Mouse (Mus musculus): Measurements from ENCODE around the gene Samd4b. TPM values are rescaled to one million over a fixed set of nuclear protein-coding genes. Genes with fewer than 3 reads are reported as not detected.

Samd4b gene
- polyA plus RNA-seq, 1 experiment from 2014 or later, result 30.5 TPM

DNA sequence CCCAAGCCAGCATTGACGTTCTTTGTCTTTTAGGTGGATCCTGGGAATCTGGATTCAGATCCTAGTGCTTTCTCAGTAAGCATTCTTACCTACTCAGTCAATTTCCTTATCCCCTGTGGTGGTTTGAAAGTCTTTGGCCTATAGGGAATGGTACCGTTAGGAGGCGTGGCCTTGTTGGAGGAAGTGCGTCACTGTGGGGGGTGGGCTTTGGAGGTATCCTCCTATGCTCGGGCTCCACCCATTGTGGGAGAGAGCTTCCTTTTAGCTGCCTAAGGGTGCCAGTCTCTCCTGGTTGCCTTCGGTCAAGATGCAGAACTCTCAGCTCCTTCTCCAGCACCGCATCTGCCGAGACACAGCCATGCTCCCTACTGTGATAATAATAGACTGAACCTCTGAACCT is 105.6 kb downstream of the Samd4b start:
- no peaks in the 10 kb centered on the region for H3K36me3 ChIP-seq
- H3K4me2 ChIP-seq, result no peak overlapping the region
- H3K9me3 ChIP-seq, result no peaks in the 10 kb centered on the region
- ATAC-seq (ENCODE audit: insufficient number of reproducible peaks, insufficient read depth, low FRiP score, low TSS enrichment, low read depth), result no peak
- H3K9ac ChIP-seq (replicated peaks), result no peak overlapping the region
- no peak overlapping the region for H3K4me3 ChIP-seq (replicated peaks)
- H3K4me1 ChIP-seq (replicated peaks), result peaks cover 5% of the 10 kb centered on the region
- peaks cover 24% of the 10 kb centered on the region for H3K27me3 ChIP-seq
- WGBS, result 86% methylated on average over 8 of the region's 8 CpGs
- no peak overlapping the region for H3K27ac ChIP-seq

DNA sequence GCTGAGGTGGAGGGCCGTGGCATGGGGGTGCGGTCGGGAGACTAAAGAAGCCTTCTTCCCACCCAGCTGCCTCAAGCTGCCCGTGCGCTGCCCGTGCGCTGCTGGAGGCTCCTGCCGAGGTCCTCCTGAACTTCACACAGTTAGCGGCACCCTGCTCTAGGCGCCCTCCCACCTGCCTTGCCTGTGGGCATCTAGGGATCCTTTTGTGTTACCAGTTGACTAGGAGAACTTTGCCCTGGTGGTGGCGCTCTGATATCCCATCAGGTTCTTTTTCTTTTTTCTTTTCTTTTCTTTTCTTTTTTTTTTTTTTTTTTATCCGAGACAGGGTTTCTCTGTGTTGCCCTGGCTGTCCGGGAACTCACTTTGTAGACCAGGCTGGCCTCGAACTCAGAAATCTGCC is 107.0 kb downstream of the Samd4b start:
- 23% methylated on average over 14 of the region's 14 CpGs for WGBS
- ATAC-seq (ENCODE audit: insufficient number of reproducible peaks, insufficient read depth, low FRiP score, low TSS enrichment, low read depth), result no peak
- Histone ChIP-seq H3K36me3 (no peaks in the 10 kb centered on the region), H3K9me3 (no peaks in the 10 kb centered on the region), H3K27ac (no peak overlapping the region), H3K4me1 (replicated peaks) (peaks cover 5% of the 10 kb centered on the region), H3K4me3 (replicated peaks) (no peak overlapping the region), H3K4me2 (peak overlapping the region; percentile 27), H3K9ac (replicated peaks) (no peak overlapping the region; the same call in 1 of the 2 replicates), H3K27me3 (peaks cover 33% of the 10 kb centered on the region)

DNA sequence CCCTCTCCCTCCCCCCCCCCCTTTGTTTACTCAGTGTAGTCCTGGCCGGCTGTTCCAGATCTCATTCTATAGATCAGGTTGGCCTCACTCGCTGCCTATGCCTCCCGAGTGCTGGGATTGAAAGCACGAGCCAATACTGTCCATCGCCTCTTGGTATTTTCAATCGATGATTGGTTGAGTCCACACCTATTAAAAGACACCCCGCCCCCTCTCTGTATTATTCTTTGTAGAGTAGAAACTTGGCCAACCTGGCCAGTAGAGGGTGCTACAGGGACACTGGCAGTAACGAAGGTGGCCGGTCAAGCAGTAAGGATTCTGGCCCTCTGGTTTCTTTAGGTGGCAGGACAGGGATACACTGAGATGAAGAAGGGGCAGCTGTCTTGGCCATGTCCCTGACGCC is 107.5 kb downstream of the Samd4b start:
- Histone ChIP-seq H3K36me3 (no peaks in the 10 kb centered on the region), H3K27me3 (peaks cover 33% of the 10 kb centered on the region), H3K9me3 (no peaks in the 10 kb centered on the region), H3K27ac (no peak overlapping the region), H3K4me2 (peak overlapping the region; percentile 27), H3K4me3 (replicated peaks) (no peak overlapping the region), H3K4me1 (replicated peaks) (peaks cover 5% of the 10 kb centered on the region), H3K9ac (replicated peaks) (no peak overlapping the region; the same call in 1 of the 2 replicates)
- ATAC-seq (ENCODE audit: insufficient number of reproducible peaks, insufficient read depth, low FRiP score, low TSS enrichment, low read depth), result no peak
- WGBS, result 3% methylated on average over 10 of the region's 10 CpGs

DNA sequence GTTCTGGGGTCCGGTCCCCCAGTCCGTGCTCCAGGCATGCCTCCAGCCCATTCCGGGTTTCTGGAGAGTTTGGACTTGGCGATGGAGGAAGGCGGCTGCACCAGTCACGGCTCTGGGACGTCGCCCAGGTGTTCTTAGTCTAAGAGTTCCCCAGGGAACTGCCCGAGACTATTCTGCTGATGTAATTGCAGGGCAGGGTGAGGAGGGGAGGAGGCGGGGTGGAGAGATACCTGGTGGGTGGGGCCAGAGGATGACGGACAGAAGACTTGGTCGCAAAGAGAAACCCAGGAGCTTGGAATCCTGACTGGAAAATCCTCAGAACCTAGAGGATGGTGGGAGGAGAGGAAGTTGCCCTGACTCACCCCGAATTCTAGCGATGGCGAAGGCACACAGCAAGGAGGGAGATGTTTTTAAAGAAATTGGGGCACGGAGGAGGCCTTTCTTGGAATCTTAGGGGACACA is 109.9 kb downstream of the Samd4b start:
- Histone ChIP-seq H3K4me2 (peak overlapping the region; percentile 59), H3K27me3 (peaks cover 33% of the 10 kb centered on the region), H3K36me3 (no peaks in the 10 kb centered on the region), H3K27ac (no peak overlapping the region), H3K4me1 (replicated peaks) (peaks cover 5% of the 10 kb centered on the region), H3K4me3 (replicated peaks) (peak overlapping the region; percentile 24), H3K9me3 (no peaks in the 10 kb centered on the region), H3K9ac (replicated peaks) (no peak overlapping the region; the same call in 1 of the 2 replicates)
- no peak for ATAC-seq (ENCODE audit: insufficient number of reproducible peaks, insufficient read depth, low FRiP score, low TSS enrichment, low read depth)
- WGBS, result 7% methylated on average over 16 of the region's 16 CpGs

DNA sequence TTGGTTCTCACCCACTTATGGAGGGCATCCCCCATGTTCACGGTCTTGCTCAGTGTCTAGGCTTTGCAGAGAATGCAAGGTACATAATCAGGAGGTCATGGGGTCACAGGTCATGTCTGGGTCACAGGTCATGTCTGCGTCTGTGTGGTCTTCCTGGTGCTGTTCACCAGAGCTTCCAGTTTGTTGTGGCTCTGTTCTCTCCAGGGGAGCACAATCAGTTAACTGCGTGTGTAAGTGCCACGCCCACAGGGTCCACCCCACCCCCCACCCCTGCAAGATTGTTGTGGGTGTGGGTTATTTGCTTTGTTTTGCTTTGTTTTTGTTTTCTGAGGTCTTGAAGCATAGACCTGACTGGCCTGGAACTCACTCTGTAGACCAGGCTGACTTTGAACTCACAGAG is 113.8 kb downstream of the Samd4b start:
- Histone ChIP-seq H3K4me2 (no peak overlapping the region), H3K4me3 (replicated peaks) (no peak overlapping the region), H3K4me1 (replicated peaks) (peaks cover 5% of the 10 kb centered on the region), H3K9me3 (no peaks in the 10 kb centered on the region), H3K27ac (no peak overlapping the region), H3K27me3 (peaks cover 26% of the 10 kb centered on the region), H3K9ac (replicated peaks) (no peak overlapping the region), H3K36me3 (no peaks in the 10 kb centered on the region)
- no peak for ATAC-seq (ENCODE audit: insufficient number of reproducible peaks, insufficient read depth, low FRiP score, low TSS enrichment, low read depth)
- WGBS, result 21% methylated on average over 4 of the region's 4 CpGs

DNA sequence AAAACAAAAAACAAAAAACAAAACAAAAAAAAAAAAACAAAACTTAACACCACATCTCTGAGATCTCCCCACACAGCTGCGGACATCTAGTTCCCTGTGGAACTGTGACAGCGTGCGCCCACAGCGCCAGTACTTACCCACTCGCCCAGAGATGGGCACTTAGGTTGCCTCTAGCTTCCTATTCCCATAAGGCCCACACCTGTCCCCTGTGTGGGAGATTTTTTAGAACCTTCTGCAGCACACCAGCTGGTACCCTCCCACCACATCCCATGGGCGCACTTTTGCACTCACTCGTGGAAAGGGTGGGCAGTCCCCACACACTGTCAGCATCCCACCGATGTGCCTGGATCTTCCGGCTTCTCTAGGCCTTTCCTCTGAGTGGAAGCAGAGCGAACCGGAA is 115.1 kb downstream of the Samd4b start:
- Histone ChIP-seq H3K36me3 (no peaks in the 10 kb centered on the region), H3K27ac (no peak overlapping the region), H3K27me3 (peaks cover 14% of the 10 kb centered on the region), H3K4me2 (no peak overlapping the region), H3K4me3 (replicated peaks) (no peak overlapping the region), H3K4me1 (replicated peaks) (peaks cover 2% of the 10 kb centered on the region), H3K9me3 (no peaks in the 10 kb centered on the region), H3K9ac (replicated peaks) (no peak overlapping the region)
- 84% methylated on average over 11 of the region's 11 CpGs for WGBS
- no peak for ATAC-seq (ENCODE audit: insufficient number of reproducible peaks, insufficient read depth, low FRiP score, low TSS enrichment, low read depth)

DNA sequence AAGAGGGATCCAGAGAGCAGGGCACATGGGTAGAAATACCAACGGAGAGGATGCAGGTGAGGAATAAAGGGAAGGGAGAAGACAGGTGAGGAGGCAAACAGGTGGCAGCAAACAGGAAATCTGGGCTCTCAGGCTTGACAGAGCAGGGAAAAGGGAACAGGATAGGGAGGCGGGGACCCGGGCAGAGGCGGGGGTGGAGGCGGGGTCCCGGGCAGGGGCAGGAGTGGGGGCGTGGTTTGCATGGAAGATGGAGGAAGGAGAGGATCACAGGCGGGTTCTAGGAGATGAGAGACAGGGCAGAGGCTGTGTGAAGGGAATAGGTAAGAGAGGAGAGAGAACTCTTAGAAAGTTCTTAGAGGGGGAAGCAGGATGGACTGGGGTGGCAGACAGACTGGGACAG is 119.1 kb downstream of the Samd4b start:
- H3K9ac ChIP-seq (replicated peaks), result no peak overlapping the region
- H3K27ac ChIP-seq, result no peak overlapping the region
- H3K9me3 ChIP-seq, result no peaks in the 10 kb centered on the region
- H3K4me1 ChIP-seq (replicated peaks), result no peaks in the 10 kb centered on the region
- 12% methylated on average over 8 of the region's 8 CpGs for WGBS
- no peak for ATAC-seq (ENCODE audit: insufficient number of reproducible peaks, insufficient read depth, low FRiP score, low TSS enrichment, low read depth)
- H3K36me3 ChIP-seq, result no peaks in the 10 kb centered on the region
- no peaks in the 10 kb centered on the region for H3K27me3 ChIP-seq
- H3K4me3 ChIP-seq (replicated peaks), result no peak overlapping the region
- H3K4me2 ChIP-seq, result no peak overlapping the region

DNA sequence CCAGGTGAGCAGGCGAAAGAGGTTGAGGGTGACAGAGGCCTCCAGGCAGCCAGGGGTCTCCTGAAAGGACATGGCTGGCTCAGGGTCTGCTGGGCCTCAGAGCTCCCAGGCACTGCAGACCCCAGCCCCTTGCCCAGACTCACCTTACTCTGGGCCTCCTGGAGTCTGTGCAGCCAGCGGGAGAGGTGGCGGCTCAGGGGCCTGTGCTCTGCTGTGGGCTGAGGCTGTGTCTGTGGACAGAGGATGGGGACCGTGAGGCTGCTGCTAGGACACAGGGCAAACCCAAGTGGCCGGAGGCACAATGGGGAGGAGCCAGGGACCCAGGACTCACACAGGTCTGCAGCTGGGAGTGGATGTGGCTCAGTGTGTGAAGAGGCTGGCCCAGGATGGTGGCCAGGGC is 120.6 kb downstream of the Samd4b start:
- Histone ChIP-seq H3K4me1 (replicated peaks) (no peaks in the 10 kb centered on the region), H3K4me2 (no peak overlapping the region), H3K9me3 (no peaks in the 10 kb centered on the region), H3K27me3 (no peaks in the 10 kb centered on the region), H3K4me3 (replicated peaks) (no peak overlapping the region), H3K27ac (no peak overlapping the region), H3K9ac (replicated peaks) (no peak overlapping the region), H3K36me3 (no peaks in the 10 kb centered on the region)
- ATAC-seq (ENCODE audit: insufficient number of reproducible peaks, insufficient read depth, low FRiP score, low TSS enrichment, low read depth), result no peak
- 86% methylated on average over 5 of the region's 5 CpGs for WGBS

DNA sequence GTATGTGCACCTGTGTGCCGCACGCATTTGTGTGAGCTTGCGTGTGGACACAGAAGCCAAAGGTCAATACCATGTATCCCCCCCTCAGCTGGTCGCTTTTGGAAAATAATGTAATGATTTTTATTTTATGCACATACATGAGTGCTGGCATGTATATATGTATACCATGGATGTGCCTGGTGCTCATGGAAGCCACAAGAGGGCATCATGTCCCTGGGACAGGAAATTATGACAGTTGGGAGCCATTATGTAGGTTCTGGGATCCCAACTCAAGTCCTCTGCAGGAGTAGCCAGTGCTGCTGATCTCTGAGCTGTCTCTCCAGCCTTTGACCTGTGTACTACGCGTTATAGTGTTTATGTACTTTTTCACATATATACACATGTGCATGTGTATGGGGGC is 121.8 kb downstream of the Samd4b start:
- ATAC-seq (ENCODE audit: insufficient number of reproducible peaks, insufficient read depth, low FRiP score, low TSS enrichment, low read depth), result no peak
- no peaks in the 10 kb centered on the region for H3K27me3 ChIP-seq
- 87% methylated on average over 6 of the region's 6 CpGs for WGBS
- no peak overlapping the region for H3K9ac ChIP-seq (replicated peaks)
- H3K36me3 ChIP-seq, result no peaks in the 10 kb centered on the region
- no peak overlapping the region for H3K27ac ChIP-seq
- H3K4me3 ChIP-seq (replicated peaks), result no peak overlapping the region
- H3K4me2 ChIP-seq, result no peak overlapping the region
- H3K9me3 ChIP-seq, result no peaks in the 10 kb centered on the region
- H3K4me1 ChIP-seq (replicated peaks), result no peaks in the 10 kb centered on the region

DNA sequence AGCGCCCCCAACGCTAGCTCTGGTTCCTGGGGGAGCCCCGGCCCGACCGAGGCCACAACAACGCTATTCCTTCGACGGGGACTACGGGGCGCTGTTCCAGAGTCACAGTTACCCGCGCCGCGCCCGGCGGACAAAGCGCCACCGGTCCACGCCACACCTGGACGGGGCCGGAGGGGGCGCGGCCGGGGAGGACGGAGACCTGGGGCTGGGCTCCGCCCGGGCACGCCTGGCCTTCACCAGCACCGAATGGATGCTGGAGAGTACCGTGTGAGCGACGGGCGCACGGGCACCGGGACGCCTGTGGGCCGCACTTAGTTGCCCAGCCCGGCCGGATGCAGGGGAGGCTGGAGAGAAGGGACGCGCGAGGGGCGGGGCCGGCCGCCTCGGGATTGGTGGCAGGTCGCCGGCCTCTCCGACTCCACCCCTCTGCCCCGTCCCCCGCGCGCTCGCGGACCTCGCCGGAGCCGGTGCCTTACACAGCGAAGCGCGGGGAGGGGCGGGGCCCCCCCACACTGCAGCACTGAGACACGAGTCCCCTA is 130.7 kb downstream of the Samd4b start:
- peaks cover 15% of the 10 kb centered on the region for H3K27me3 ChIP-seq
- WGBS, result under 1% methylated on average over 63 of the region's 63 CpGs

DNA sequence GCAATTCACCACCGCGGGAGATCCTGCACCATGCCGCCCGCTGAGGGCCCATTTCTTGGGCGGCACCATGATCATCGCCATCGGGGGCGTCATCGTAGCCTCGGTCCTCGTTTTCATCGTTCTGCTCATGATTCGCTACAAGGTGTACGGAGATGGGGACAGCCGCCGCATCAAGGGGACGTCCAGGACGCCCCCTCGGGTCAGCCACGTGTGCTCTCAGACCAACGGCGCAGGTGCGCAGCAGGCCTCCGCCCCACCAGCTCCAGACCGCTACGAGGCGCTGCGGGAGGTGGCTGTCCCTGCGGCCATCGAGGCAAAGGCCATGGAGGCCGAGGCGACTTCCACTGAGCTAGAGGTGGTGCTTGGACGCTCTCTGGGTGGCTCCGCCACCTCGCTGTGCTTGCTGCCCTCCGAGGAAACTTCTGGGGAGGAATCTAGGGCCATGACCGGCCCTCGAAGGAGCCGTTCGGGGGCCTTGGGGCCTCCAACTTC is 131.2 kb downstream of the Samd4b start:
- Histone ChIP-seq H3K4me2 (peak overlapping the region; percentile 83), H3K9ac (replicated peaks) (peak overlapping the region; percentile 71), H3K4me1 (replicated peaks) (peaks cover 13% of the 10 kb centered on the region), H3K27ac (0 out of 2 replicates have a peak overlapping the region, but pooled peaks have one; percentile 29), H3K27me3 (peaks cover 15% of the 10 kb centered on the region), H3K4me3 (replicated peaks) (peak overlapping the region; percentile 51), H3K9me3 (no peaks in the 10 kb centered on the region), H3K36me3 (peaks cover 23% of the 10 kb centered on the region)
- ATAC-seq (ENCODE audit: insufficient number of reproducible peaks, insufficient read depth, low FRiP score, low TSS enrichment, low read depth), result peak; percentile 33; the same call in 1 of the 2 replicates
- WGBS, result 14% methylated on average over 40 of the region's 40 CpGs

More for the DNA sequence above, 130.7 kb downstream of the Samd4b start:
- ATAC-seq (ENCODE audit: insufficient number of reproducible peaks, insufficient read depth, low FRiP score, low TSS enrichment, low read depth), result peak; percentile 88
- Histone ChIP-seq H3K9me3 (no peaks in the 10 kb centered on the region), H3K9ac (replicated peaks) (peak overlapping the region; percentile 71), H3K4me1 (replicated peaks) (peaks cover 13% of the 10 kb centered on the region), H3K27ac (0 out of 2 replicates have a peak overlapping the region, but pooled peaks have one; percentile 29), H3K36me3 (peaks cover 18% of the 10 kb centered on the region), H3K4me3 (replicated peaks) (peak overlapping the region; percentile 51), H3K4me2 (peak overlapping the region; percentile 83)

Measured in limb, embryonic 12.5 days (tissue).